Mouse (Mus musculus): ENCODE results near the gene Rbfox1.

Rbfox1 gene

DNA sequence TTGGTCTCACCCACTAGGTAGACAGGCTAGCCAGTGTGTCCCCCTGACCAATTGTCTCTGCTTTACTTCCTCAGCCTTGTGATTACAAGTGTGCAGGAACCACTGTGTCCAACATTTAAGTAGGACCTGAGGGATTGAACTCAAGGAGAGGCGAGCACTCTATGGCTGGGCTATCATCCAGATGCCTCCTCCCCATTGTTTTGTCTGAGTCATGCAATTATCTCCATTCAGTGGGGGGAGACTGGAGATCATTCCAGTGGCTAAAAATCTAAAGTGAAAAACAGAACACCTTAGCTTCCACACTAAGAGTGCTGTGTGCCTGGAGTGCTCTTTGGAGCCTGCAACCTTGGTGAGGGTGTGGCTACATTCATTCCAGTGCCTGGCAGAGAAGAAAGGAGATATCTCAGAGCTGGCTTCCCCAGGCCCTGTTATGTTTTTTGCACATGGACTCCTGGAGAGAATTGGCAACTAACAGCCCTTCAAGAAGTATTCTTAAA, 594.0 kb downstream of the Rbfox1 start:
- DNase-seq (ENCODE audit: low read depth): no peak

DNA sequence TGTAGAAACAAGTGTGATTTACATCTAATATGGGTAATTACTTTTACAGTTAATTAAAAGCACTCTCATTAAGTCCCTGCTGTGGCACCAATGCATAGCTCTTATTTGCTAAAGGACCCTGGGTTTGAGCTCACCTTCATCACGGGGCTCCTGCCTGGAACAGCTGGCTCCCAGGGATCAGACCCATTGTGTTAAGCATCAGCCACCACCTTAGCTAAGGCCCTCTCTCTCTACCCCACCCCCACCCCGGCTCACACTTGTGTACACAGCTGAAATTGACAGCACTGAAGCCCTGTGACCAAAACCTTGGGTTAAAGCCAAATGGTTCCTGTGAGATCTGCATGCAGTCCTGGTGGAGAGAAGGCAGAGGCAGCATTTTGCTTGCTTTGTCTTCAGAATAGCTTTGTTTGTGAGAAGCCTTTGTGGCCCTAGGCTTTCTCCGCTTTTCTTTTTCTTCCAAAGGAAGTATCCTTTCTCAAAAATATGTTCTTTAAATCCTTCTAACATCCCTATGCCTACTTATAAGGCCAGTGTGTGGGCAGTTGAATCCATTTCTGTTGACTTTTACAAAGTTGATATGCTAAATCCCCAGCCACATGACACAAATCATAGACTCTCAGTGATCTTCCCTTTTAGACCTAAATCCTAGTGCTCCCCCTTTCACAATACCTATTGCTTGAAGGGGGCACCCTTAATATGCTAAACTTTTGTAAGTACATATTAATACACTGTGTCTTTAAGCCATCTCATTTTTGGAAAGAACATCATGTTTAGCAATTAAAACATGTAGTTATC, 594.7 kb downstream of the Rbfox1 start:
- no peak for DNase-seq (ENCODE audit: low read depth)

DNA sequence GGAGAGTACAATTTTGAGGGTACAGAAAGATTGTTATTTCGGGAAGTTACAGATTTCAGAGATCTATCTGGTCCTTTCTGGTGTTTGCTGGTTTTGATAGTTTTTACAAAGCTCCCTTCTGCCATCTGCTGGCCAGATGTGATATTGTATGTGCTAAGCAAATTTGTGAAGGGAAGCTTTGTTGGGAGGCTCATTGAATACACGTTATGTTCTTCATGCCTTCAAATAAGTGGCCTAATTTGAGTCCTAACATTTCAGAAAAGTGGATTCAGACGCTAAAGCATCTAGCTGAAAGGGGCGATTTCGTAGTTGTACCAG, 595.2 kb downstream of the Rbfox1 start:
- peak; percentile 47 for DNase-seq (ENCODE audit: low read depth)

DNA sequence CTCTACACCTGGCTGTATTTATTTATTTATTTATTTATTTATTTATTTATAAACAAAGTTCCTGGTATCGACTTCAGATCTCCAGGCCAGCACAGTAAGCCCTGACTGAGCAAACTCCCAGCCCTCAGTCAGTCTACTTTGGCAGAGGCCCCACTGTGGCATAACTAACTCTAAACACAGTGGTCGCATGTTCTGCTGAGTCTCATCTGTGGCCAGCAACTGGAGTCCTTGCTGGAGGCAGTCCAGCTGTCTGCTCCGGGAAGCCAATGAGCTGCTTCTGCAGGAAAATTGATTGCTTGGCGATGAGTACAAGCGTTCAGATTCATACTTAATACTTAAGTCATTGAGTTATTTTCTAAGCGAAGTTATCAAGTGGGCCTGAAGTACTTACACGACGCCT, 598.5 kb downstream of the Rbfox1 start:
- DNase-seq (ENCODE audit: low read depth): no peak

DNA sequence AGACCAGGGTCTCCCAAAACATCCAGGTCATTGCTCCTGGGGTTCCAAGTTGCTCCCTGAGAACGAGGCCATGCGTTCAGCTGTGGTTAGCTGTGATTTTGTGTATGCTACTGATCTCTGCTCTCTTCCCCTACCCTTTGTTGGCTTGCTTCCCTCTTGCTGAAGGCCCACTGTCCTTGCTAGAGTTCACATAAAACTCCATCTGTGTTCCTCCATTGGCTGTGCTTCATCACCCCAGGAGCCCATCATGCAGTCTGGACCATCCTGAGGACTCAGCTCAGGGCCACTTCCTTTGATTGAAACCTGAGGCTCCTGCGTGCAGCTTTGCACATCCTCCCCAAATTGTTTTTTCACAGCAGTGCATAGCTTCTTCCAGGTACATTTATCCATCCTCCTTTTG, 600.5 kb downstream of the Rbfox1 start:
- DNase-seq (ENCODE audit: low read depth): no peak

DNA sequence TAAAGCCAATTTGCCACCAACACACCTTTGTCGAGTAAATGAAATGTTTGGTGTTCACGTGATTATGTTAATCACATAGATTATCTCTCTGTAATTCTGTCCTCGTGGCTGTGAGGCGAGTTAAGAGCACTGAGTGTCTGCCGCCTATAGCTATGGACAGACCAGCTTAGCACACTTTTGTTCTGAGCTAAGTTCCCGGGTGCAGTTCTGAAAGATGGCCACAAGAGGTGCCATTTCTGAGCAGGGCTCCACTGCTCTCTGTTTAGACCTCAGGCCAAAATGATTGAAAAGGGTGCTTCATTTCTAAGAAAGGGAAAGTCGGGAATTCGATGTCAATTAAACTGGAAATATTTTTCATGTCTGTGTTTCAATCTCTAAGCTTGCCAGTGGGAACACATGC, 617.1 kb downstream of the Rbfox1 start:
- peak; percentile 4 for DNase-seq (ENCODE audit: low read depth)

DNA sequence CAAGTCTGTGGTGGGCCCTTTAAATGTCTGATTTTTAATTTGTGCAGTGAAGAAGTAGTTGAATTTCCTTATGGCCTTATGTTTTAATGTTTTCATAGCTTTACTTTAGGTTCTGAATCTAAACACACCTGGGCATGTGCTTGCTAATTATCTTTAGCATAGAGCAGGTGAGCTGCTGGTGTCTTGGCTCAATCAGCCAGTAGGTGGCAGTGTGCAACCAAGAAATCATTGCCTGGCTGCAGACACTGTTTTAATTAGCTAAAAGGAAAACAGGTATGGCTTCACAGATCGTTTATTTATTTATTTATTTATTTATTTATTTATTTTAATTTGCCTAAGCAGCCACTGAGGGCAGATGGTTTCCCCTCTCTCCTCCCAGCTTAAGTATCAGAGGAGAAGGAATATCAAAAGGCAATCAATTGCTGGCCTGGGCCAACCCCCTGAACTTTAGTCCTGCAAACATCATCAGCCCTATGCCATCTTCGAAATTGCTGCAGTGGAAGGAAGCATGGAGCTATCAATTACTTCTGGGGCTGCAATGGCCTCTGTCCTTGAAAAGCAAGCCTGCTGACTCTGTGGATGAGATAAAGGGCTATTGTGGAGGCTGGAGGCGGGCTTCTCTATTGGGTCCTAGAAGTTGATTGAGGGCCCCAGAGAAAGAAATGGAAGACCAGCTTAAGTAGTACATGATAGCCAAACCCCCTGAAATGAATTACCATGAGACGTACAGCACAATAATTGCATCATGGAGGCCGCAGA, 618.6 kb downstream of the Rbfox1 start:
- DNase-seq (ENCODE audit: low read depth): peak; percentile 18

DNA sequence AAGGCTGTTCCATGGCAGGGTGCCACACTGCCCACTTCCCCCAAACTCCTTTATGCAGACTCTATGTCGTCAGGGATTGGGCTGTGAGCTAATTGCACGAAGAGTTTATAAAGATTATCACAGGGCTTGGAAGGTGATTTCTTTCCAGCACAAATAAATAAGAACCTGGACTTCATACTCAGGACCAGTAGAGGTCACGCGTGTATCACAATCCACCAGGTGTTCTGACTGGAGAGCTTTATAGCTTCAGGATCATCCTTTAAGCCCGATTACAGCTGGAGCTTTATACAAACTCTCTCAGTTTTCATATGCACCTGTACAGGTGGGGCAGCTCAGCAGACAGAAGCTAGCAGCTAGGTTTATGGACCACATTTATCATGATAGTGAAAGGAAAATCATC, 623.8 kb downstream of the Rbfox1 start:
- no peak for DNase-seq (ENCODE audit: low read depth)

DNA sequence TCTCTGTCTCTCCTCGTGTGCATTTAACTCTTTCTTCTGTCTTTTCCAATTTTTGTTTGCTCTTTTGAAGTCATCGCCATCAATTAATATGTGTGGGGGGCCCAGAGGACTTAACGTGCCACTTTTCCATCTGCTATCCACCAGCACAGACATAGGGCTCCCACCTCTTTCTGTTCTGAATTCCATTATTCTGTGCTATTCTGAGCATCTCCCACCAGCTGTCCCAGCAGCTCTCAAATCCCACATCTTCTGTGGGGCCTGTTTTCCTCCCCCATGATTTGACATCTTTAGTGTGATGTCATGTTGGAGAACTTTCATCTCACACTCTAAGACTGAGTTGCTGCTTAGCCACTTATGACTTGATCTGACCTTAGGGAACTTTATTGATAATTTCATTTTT, 634.3 kb downstream of the Rbfox1 start:
- no peak for DNase-seq (ENCODE audit: low read depth)

DNA sequence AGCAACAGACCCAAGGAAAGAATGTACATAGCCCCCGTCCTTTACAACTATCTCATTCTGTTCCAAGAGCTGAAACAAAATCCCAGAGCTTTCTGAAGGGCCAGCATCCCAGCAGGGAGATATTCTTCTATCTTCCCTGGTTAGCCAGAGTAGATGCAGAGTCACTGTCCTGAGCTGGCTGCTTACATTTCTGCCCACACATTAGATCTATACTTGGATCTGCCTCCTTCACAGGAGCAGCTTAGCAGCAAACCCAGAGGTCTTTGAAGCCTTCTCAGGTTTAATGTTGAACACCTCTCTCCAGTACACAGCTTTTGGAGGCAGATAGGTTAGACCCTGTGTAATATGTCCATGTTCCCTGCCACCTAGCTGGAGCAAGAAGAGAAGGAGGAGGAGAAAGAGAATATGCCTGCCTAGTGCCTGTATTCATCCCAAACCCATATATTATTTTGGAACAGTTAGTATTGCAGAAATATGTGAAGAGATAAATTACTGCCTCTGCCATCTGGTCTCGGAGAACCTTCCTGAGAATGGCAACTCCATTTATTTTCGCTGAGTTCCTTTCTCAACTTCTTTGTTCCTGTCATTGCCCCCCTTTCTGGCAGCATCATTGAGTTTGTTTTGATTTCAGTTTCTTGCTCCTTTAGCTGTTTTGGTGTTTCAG, 640.5 kb downstream of the Rbfox1 start:
- no peak for DNase-seq (ENCODE audit: low read depth)

DNA sequence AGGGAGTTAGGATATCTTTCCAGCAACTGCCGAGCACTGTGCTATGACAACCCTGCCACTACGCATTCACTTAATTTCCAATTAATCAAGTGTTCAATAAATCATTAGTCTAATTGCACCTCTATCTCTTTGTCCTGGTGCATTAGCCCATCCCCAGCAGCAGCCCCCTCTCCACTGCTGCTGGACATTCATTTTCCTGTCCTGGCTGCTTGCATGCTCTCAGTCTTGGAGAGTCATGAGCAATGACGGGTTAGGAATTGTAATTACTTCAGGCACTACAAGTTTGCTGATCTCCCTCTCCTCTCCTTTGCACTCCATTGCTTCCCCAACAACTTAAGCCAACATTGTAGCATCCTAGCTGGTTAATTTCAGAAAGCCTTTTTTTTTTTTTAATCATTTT, 646.3 kb downstream of the Rbfox1 start:
- no peak for DNase-seq (ENCODE audit: low read depth)

DNA sequence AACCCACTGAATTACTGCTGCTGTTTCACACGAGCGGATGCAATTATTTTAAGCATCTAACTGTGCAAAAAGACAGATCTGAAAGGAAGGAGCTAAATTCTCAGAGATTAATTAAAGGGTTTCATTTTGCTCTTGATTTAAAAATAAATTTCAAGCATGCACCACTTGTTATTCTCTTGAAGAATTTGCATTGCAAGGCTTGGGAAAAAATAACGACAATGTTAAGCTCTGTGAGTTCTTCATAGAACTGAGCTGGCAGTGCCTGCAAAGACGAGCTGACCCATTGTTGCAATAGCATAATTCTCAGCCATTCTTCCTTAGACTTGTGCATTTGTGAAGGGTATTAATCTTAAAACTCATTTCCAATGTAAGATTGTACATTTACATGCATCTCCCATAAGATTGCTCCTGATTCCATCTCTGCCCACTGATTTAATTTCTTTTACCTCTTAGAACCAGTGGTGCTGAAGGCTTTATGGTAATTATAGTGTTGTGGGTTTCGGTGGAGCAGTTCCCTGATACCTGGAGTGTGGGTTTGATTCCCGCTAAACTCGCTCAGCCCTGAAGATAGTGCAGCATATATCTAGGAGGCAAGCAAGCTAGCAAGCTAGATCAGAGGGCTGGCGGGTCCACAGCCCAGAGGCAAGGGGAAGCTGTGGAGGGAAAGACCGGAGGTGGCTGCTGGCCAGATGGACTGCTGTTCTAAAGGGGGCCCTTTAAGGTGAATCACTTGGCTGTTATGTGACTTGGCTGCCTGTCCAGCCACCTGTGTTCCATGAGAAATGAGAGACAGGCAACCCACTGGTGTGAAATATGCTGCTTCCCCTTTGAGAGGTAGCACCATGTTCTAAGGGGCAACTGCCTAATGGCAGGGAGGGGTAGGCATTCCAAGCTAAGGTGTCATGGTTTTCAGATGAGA, 647.2 kb downstream of the Rbfox1 start:
- no peak for DNase-seq (ENCODE audit: low read depth)

DNA sequence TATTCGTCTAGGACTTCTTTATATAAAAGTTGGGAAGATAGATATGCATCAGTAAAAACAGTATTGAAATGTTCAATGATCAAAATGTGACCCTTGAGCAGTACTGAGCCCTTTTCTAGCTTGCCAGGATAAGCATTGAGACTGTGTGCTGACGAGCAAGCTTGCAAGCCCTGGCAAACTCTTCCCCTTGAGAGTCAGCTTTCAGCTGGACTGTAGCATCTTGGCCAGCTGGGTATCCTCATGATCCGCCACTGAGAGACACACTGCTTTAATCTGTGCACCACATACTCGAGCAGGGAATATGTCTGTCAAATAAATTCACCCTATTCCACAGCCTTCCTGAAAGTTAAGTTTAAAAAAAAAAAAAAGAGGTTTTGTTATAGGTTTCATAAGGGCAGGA, 670.6 kb downstream of the Rbfox1 start:
- DNase-seq (ENCODE audit: low read depth): no peak

DNA sequence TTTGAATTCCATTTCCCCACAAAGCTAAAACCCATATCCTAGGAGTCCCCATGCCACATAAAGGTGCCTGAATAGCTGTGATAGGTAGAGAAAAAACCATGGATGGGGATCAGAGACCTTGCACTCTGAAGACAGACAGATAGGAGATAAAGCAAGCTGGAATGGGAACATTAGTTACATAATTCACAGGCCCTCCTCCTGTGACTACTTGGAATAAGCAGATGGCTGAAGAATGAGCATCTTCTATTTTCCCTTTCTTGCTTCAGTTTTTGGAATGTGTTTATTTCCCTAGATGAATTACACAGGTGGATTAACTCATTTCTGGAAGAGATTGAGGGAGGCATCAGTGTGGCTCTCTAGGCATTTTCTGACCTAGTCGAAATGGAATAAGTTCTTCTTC, 672.6 kb downstream of the Rbfox1 start:
- no peak for DNase-seq (ENCODE audit: low read depth)

DNA sequence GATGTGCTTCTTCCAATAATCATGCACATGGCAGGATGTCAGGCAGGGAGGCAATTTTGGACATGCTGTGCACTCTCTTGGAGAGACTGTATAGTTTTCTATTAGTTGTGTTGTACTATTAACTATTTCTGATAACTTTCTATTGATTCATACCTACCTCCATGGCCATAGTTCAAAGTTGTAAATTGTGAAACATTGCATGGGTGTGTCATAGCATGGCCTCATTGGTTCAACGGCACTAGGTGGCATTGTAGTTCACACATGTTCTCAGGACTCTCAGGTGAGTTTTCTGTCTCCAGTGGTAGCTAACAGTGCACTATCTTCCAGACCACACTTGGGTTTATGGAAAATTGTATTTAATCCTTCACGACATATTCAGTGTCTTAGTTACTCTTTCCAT, 699.5 kb downstream of the Rbfox1 start:
- DNase-seq (ENCODE audit: low read depth): no peak

DNA sequence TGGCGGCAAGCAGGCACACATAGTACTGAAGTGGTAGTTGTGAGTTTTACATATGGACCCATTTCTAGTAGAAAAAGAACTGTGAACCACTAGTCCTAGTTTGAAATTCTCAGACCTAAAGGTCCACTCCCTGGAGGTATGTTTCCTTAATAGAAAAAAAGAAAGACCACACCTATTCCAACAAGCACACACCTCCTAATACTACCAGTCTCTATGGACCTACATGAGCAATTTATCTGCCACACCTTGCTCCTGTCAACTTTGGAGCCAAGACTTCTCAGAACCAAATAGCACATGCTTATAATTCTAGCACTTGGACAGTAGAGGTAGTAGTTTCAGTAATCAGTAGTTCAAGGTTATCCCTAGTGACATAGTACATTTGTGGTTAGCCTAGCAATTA, 700.0 kb downstream of the Rbfox1 start:
- no peak for DNase-seq (ENCODE audit: low read depth)

DNA sequence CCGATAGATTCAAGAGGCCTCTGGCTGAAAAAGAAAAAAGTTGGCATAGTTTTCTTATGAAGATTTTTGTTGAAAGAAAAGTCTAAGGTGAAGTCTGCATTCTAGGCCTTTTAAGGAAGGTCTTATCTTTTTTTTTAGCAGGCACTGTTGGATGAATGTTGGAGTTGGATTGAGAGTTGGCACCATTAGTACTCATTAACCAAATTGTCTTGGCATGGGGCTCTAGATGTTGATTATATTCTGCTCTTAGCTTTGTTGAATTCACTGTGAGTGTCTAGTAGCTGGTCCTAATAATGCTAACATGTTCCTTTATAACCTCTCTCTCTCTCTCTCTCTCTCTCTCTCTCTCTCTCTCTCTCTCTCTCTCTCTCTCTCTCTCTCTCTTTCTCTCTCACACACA, 731.4 kb downstream of the Rbfox1 start:
- no peak for DNase-seq (ENCODE audit: low read depth)

DNA sequence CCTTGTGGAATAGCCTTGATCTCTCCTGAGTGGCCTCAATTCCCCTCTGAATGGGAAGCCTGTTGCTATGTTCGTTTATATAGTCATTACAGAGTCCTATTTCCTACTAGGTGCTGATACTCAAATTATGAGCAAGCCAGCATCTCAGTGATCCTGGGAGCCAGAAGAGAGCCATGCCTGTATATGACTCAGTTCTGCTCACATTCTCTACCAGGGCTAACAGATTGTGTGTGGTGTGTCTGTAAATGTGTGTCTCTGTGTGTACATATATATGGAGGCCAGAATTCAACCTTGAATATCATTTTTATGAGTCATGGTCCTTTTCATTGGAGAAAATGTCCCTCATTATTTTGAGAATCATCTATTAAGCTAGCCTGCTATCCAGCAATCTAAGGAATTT, 755.2 kb downstream of the Rbfox1 start:
- no peak for DNase-seq (ENCODE audit: low read depth)

DNA sequence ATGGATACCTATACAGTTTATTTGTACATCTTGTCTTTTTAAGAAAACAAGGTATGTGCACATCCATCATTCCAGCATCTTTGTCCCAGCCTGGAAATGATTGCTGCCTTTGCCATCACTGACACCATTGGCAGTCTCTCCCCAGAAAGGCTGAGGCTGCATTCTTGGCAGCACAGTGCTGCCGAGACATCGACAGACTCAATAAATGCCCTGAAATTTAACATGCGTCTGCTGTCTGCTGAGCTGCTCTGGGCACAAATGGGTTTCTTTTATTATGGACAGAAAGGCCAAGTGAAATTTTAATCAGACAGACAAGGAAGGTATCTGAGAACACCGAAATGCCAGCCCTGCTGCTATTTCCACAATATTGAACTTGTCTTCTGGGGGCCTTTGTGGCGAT, 761.8 kb downstream of the Rbfox1 start:
- no peak for DNase-seq (ENCODE audit: low read depth)

DNA sequence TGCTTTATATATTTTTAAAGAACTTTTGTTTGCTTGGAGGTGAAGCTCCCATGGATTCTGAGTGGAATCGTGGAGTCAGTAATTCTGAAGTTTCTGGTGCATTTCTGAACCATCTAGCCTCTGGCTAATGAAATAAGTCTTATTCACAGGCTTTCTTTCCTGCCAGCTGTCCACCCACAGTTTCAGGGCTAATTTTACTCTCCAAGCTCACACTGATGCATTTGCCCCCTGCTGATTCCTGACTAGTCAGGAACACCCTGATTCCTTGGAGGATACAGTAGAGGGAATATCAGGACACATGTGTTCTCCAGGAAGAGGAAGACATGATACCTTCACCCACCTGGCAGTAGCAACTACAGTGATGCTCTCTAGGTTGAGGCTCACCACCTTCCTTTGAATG, 763.6 kb downstream of the Rbfox1 start:
- DNase-seq (ENCODE audit: low read depth): no peak

DNA sequence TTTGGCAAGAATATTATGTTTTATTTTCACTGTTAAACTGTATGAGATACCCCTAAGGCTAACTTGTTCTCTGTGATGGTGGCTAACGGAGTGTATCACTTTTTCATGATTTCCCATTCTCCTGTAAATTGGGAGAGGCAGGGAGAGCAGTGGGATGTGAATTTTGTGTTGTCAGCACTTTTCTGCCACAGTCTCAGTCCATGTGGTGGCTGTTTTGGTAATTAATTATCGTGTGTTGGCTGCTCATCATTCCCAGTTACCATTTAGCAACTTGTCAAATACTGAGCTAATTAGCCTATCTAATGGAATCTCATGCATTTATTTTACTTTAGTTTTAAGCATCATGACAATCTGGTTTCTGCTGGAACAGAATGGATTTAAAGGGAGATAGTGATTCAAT, 773.4 kb downstream of the Rbfox1 start:
- DNase-seq (ENCODE audit: low read depth): no peak

Data from induced T-regulatory cell, adult 2 months (primary cell).